Mouse (Mus musculus) lung, embryonic 14.5 days (tissue): ENCODE results near the gene Pidd1. TPM values are rescaled to one million over a fixed set of nuclear protein-coding genes. Genes with fewer than 3 reads are reported as not detected.
A peak's percentile ranks its signal among the peaks of the same experiment; 100 is the strongest.

Experiments used
- ATAC-seq: fragments of 200-750 bp; cut with Nextera tagmentation; 2 replicates; pipeline ENCODE4 v1.8.0; 2017; ENCODE audit warnings: mild to moderate bottlenecking, moderate TSS enrichment, moderate library complexity; ENCODE audit not compliant: insufficient read depth
- DNase-seq: peaks from one replicate; pipeline ENCODE4 v3.0.0-alpha.2; 2015
- H3K27ac ChIP-seq: fragments of 300-500 bp; sonication (generic); 2 replicates; pipeline ENCODE4 v1.5.1; 2014; ENCODE audit warnings: low read depth, mild to moderate bottlenecking, moderate library complexity
- H3K27me3 ChIP-seq: fragments of 300-500 bp; sonication (generic); 2 replicates; pipeline ENCODE4 v1.6.1; 2014; ENCODE audit warnings: low read length, control low read depth; ENCODE audit not compliant: insufficient read depth
- H3K36me3 ChIP-seq: fragments of 300-500 bp; sonication (generic); 2 replicates; pipeline ENCODE4 v1.6.1; 2014; ENCODE audit warnings: control low read depth; ENCODE audit not compliant: insufficient read depth
- H3K4me1 ChIP-seq: fragments of 300-500 bp; sonication (generic); 2 replicates; pipeline ENCODE4 v1.6.1; 2014; ENCODE audit warnings: antibody characterized with exemption, control low read depth; ENCODE audit not compliant: insufficient read depth
- H3K4me2 ChIP-seq: fragments of 300-500 bp; sonication (generic); 2 replicates; pipeline ENCODE4 v1.6.1; 2014; ENCODE audit warnings: mild to moderate bottlenecking
- H3K4me3 ChIP-seq: fragments of 300-500 bp; sonication (generic); 2 replicates; pipeline ENCODE4 v1.5.1; 2014; ENCODE audit warnings: low read depth, low read length
- H3K9ac ChIP-seq: fragments of 300-500 bp; sonication (generic); 2 replicates; pipeline ENCODE4 v1.6.1; 2014
- H3K9me3 ChIP-seq: fragments of 300-500 bp; sonication (generic); 2 replicates; pipeline ENCODE4 v1.6.1; 2016; ENCODE audit warnings: low read depth, low read length, control low read depth
- CTCF ChIP-seq: IDR thresholded peaks from 2 replicates; pipeline ENCODE4 v1.5.1; 2016; ENCODE audit warnings: antibody characterized with exemption, low read depth
- WGBS: fragments of 180-500 bp; shearing (Covaris S2); extraction: QIAGEN DNeasy Blood & Tissue Kit; methylation state at CpG from one replicate; pipeline ENCODE4 v1.1.7; 2014; 5-methylcytosine and 5-hydroxymethylcytosine counted together
- polyA plus RNA-seq: library from polyadenylated mRNA; unstranded; fragments of >200 nt; fragmentation: Nextera tagmentation; extraction: Ambion mirVana; gene quantifications from 2 replicates; pipeline ENCODE4 v1.2.1, GENCODE M21; 2014

Gene Pidd1
- polyA plus RNA-seq, 1 experiment from 2014 or later, result 14.2 TPM

DNA sequence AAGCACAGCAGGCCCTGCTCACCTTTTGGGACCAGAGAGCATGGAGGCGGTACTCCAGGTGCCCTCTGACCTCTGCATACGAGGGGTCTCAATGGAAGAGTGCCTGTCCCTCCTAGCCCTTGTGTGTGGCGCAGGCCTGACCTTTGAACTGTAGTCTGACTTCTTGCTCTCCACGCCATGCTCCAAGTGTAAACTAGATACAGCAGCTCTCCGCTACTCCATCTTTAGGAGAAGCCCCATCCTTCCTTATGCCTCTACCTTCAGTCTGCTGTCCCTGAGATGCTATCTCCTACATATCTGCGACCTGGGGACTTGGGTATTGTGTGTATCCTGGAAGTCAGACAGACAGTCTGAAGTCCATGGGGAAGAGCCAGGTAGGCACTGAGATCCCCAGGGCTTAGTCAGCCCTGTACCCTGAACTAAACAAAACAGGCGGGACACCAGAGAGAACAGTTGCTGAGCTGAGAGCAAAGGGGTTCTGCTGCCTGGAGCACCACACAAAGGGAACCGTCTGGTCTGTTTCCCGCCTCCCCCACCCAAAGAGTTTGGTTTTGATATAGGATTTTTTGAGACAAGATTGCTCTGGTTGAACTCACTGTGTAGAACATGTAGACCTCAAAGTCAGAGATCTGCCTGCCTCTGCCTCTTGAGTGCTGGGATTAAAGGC lies 7.8 kb downstream of the Pidd1 start:
- H3K4me2 ChIP-seq, result peak overlapping the region; percentile 96
- no peaks in the 10 kb centered on the region for H3K9me3 ChIP-seq
- no peak overlapping the region for H3K27ac ChIP-seq
- WGBS, result 79% methylated on average over 9 of the region's 9 CpGs
- no peak for ATAC-seq
- no peak for TF ChIP-seq CTCF
- no peak overlapping the region for H3K9ac ChIP-seq
- H3K27me3 ChIP-seq, result no peaks in the 10 kb centered on the region
- H3K4me1 ChIP-seq, result peaks cover 20% of the 10 kb centered on the region; the same call in 1 of the 2 replicates
- no peak for DNase-seq
- H3K36me3 ChIP-seq, result peaks cover 55% of the 10 kb centered on the region
- H3K4me3 ChIP-seq, result peak overlapping the region; percentile 70; the same call in 1 of the 2 replicates

- WGBS, result 4% methylated on average over 17 of the region's 17 CpGs
- Histone ChIP-seq H3K4me1 (peaks cover 20% of the 10 kb centered on the region; the same call in 1 of the 2 replicates), H3K4me2 (peak overlapping the region; percentile 70), H3K27ac (no peak overlapping the region), H3K9ac (peak overlapping the region; percentile 51), H3K9me3 (no peaks in the 10 kb centered on the region), H3K36me3 (peaks cover 56% of the 10 kb centered on the region), H3K27me3 (no peaks in the 10 kb centered on the region), H3K4me3 (peak overlapping the region; percentile 37)
- TF ChIP-seq CTCF, result no peak
- DNase-seq, result peak; percentile 73
- ATAC-seq, result peak; percentile 26
Observed at GRCm38 (mm10) chr7:141435129-141435855, 8.5 kb downstream of the Pidd1 start.

GRCm38 (mm10) chr7:141434464-141434863 lies 9.4 kb downstream of the Pidd1 start:
- no peaks in the 10 kb centered on the region for H3K27me3 ChIP-seq
- 13% methylated on average over 8 of the region's 8 CpGs for WGBS
- peaks cover 50% of the 10 kb centered on the region for H3K36me3 ChIP-seq
- DNase-seq (peak; percentile 72), ATAC-seq (no peak)
- peak overlapping the region; percentile 37 for H3K4me3 ChIP-seq
- no peaks in the 10 kb centered on the region for H3K9me3 ChIP-seq
- peaks cover 20% of the 10 kb centered on the region; the same call in 1 of the 2 replicates for H3K4me1 ChIP-seq
- peak overlapping the region; percentile 51 for H3K9ac ChIP-seq
- no peak overlapping the region; the same call in 1 of the 2 replicates for H3K27ac ChIP-seq
- no peak for TF ChIP-seq CTCF
- H3K4me2 ChIP-seq, result peak overlapping the region; percentile 70

- ATAC-seq (no peak), DNase-seq (no peak)
- Histone ChIP-seq H3K36me3 (peaks cover 42% of the 10 kb centered on the region), H3K9me3 (no peaks in the 10 kb centered on the region), H3K4me3 (peak overlapping the region; percentile 37), H3K27me3 (no peaks in the 10 kb centered on the region), H3K9ac (peak overlapping the region; percentile 51), H3K27ac (no peak overlapping the region), H3K4me2 (peak overlapping the region; percentile 70), H3K4me1 (peaks cover 20% of the 10 kb centered on the region; the same call in 1 of the 2 replicates)
- WGBS, result 66% methylated on average over 15 of the region's 15 CpGs
- TF ChIP-seq CTCF, result no peak
Observed at GRCm38 (mm10) chr7:141433517-141434400, 10.1 kb downstream of the Pidd1 start.

DNA sequence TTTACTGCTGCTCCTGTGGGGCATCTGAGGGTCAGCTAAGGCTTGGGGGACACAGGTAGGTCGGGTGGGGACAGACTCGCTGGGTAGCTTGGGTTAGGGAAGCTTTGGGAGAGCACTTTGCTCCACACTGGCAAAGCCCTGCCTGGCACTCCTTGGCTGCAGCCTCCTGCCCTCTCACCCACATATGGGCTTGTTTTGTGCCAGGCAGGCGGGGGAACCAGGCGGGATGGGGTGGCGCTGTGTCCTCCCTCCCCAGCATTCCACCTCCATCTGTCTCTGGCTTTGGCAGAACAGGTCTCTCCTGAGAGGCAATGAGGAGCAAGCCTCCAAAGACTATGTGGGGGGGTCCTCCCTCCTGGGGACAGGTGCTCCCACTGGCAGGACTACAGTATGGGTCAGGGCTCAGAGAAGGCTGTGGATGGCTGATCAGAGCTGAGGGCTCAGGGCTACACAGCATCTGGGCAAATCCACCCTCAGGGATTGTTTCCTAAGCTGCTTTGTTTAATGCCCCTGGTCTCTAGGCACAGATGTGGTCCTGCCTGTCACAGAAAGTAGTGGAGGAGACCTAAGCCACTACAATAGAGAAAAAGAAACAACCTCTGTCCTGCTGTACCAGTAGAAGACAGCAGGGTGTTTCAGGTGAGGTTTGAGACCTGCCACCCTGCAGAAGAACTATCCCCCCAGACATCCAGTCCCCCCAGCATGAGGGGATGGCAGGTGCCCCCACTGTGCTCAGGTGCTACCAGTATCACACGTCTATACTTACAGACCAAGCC lies 10.9 kb downstream of the Pidd1 start:
- WGBS, result 91% methylated on average over 6 of the region's 6 CpGs
- Histone ChIP-seq H3K27me3 (no peaks in the 10 kb centered on the region), H3K9me3 (no peaks in the 10 kb centered on the region), H3K4me1 (peaks cover 20% of the 10 kb centered on the region; the same call in 1 of the 2 replicates), H3K4me2 (no peak overlapping the region), H3K4me3 (no peak overlapping the region), H3K27ac (no peak overlapping the region), H3K36me3 (peaks cover 35% of the 10 kb centered on the region), H3K9ac (no peak overlapping the region)
- DNase-seq (no peak), ATAC-seq (no peak)
- TF ChIP-seq CTCF, result no peak

GRCm38 (mm10) chr7:141432186-141432611 lies 11.6 kb downstream of the Pidd1 start:
- no peak for DNase-seq
- H3K4me2 ChIP-seq, result no peak overlapping the region
- H3K4me3 ChIP-seq, result no peak overlapping the region
- no peaks in the 10 kb centered on the region for H3K9me3 ChIP-seq
- no peak overlapping the region for H3K27ac ChIP-seq
- 78% methylated on average over 8 of the region's 8 CpGs for WGBS
- H3K27me3 ChIP-seq, result no peaks in the 10 kb centered on the region
- peaks cover 20% of the 10 kb centered on the region; the same call in 1 of the 2 replicates for H3K4me1 ChIP-seq
- TF ChIP-seq CTCF, result no peak
- H3K9ac ChIP-seq, result no peak overlapping the region
- H3K36me3 ChIP-seq, result peaks cover 35% of the 10 kb centered on the region
- no peak for ATAC-seq
